Mouse (Mus musculus): ENCODE measurements around the gene Adam10. TPM values are rescaled to one million over a fixed set of nuclear protein-coding genes. Genes with fewer than 3 reads are reported as not detected.

The Adam10 gene
- 10 to 100 TPM; 88.7 to 98.1 TPM for polyA plus RNA-seq (2017; shearing (Covaris generic))

GRCm38 (mm10) chr9:70678682-70679131 is at the start of gene Adam10:
Gene Adam10 (plus strand): TSS chr9:70678997.

GRCm38 (mm10) chr9:70656130-70657007 is 22.4 kb upstream of the Adam10 start, which contains the start of gene Gm10642:
Gene Gm10642 (plus strand): TSS chr9:70656251.

GRCm38 (mm10) chr9:70657013-70657967 is 21.5 kb upstream of the Adam10 start, which contains the start of gene Mindy2:
Gene Mindy2 (minus strand): TSS chr9:70657174.

Other genes with a start within 250 kb of the Adam10 start
- 10 to 100 TPM; 43.5 to 48.7 TPM for gene Rnf111, start 175.3 kb upstream of the Adam10 start, polyA plus RNA-seq (2017; shearing (Covaris generic))
- gene Sltm, start 136.2 kb upstream of the Adam10 start, polyA plus RNA-seq (2017; shearing (Covaris generic)) = 100 to 1,000 TPM; 121 to 131 TPM
- gene Gm10642, start 22.7 kb upstream of the Adam10 start, polyA plus RNA-seq (2017; shearing (Covaris generic)) = 1 to 10 TPM; 4.1 to 5.8 TPM
- 10 to 100 TPM; 89.9 to 98.3 TPM for gene Mindy2, start 21.8 kb upstream of the Adam10 start, polyA plus RNA-seq (2017; shearing (Covaris generic))